Mouse (Mus musculus): Measurements from ENCODE around the gene Fastkd5. TPM values are rescaled to one million over a fixed set of nuclear protein-coding genes. Genes with fewer than 3 reads are reported as not detected.

The Fastkd5 gene
- 5.9 TPM for polyA plus RNA-seq (2012; fragmentation: generic; extraction: Trizol)

DNA sequence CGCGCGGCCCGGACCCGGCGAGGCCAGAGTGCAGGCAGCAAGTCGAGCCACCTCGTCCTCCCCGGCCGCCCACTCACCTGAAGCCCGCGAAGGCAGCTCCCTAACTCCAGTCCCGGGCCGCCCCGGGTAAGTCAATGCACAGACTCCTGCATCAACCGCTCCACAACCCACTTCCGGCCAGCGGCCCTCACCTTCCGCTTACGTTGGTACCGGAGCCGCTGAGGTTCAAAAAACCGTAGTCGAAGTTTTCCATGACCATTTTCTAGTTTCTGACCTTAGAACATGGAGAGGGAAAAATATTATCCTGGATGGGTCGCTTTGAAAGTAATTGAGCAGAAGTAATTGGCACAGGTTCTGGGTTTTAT is at the start of gene Fastkd5, which contains the start of gene Ubox5:
Fastkd5 (minus strand) TSS at position 189 of the 365 bp plus-strand sequence.
Ubox5 (minus strand) TSS at position 200 of the 365 bp plus-strand sequence.
- Histone ChIP-seq H3ac (ENCODE audit: control insufficient read depth, insufficient read length) (peak within 1 kb of the TSS; percentile 73), H3K4me2 (ENCODE audit: low read depth) (peak within 1 kb of the TSS; percentile 94), H3K36me3 (ENCODE audit: control insufficient read depth, insufficient read depth) (peaks cover 14% of the 10 kb centered on the region), H3K4me3 (peak within 1 kb of the TSS; percentile 89), H3K79me2 (ENCODE audit: control insufficient read depth, insufficient read depth) (peaks cover 44% of the 10 kb centered on the region), H3K27me3 (ENCODE audit: control insufficient read depth, insufficient read depth, insufficient read length) (no peaks in the 10 kb centered on the region)
- TF ChIP-seq MAX (IDR thresholded peaks at IDR 0.05; ENCODE audit: low read depth) (no peak), POLR2AphosphoS2 (IDR thresholded peaks at IDR 0.05; ENCODE audit: insufficient read length, low read depth) (peak; percentile 42), POLR2A (IDR thresholded peaks at IDR 0.05; ENCODE audit: insufficient read length, low read depth) (peak; percentile 59)

DNA sequence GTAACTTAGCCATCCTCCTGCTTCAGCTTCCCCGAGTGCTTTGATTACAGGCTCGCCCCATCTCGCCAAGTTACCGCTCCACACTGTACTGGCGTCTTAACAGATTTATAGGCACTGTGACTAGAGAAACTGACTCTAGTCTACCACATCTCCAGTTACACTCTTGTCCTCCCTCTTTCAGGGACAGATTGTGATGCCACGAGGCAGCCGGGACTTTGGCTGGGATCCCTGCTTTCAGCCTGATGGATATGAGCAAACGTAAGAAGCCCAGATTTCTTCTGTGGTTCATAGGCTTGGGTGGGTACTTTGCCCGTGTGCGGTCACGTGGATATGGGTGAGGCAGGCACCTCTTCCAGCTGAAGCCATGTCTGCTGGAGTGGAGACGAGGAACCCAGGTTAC is 49.3 kb upstream of the Fastkd5 start:
- Histone ChIP-seq H3K4me3 (no peak overlapping the region), H3K36me3 (ENCODE audit: control insufficient read depth, insufficient read depth) (peaks cover 56% of the 10 kb centered on the region), H3K27me3 (ENCODE audit: control insufficient read depth, insufficient read depth, insufficient read length) (no peaks in the 10 kb centered on the region), H3ac (ENCODE audit: control insufficient read depth, insufficient read length) (no peak overlapping the region), H3K4me2 (ENCODE audit: low read depth) (no peak overlapping the region), H3K79me2 (ENCODE audit: control insufficient read depth, insufficient read depth) (no peaks in the 10 kb centered on the region)
- no peak for TF ChIP-seq POLR2A (IDR thresholded peaks at IDR 0.05; ENCODE audit: insufficient read length, low read depth)
- TF ChIP-seq MYOG (IDR thresholded peaks at IDR 0.05; ENCODE audit: control insufficient read depth in 1 of 3, insufficient read depth in 1 of 3, insufficient read length in 2 of 3, low read depth in 2 of 3) = no peak

- H3K36me3 ChIP-seq (ENCODE audit: control insufficient read depth, insufficient read depth) = peaks cover 66% of the 10 kb centered on the region
- H3K4me3 ChIP-seq = no peak overlapping the region
- no peaks in the 10 kb centered on the region for H3K27me3 ChIP-seq (ENCODE audit: control insufficient read depth, insufficient read depth, insufficient read length)
- no peak overlapping the region for H3ac ChIP-seq (ENCODE audit: control insufficient read depth, insufficient read length)
- H3K4me2 ChIP-seq (ENCODE audit: low read depth) = no peak overlapping the region
- TF ChIP-seq REST (IDR thresholded peaks at IDR 0.05; ENCODE audit: insufficient read depth, insufficient read length) (no peak), POLR2A (IDR thresholded peaks at IDR 0.05; ENCODE audit: insufficient read length, low read depth) (no peak), MAX (IDR thresholded peaks at IDR 0.05; ENCODE audit: low read depth) (no peak), E2F4 (IDR thresholded peaks at IDR 0.05; ENCODE audit: insufficient read depth) (no peak), CEBPB (IDR thresholded peaks at IDR 0.05; ENCODE audit: insufficient read depth, poor library complexity, severe bottlenecking) (no peak), USF1 (IDR thresholded peaks at IDR 0.05; ENCODE audit: low read depth) (no peak), POLR2AphosphoS2 (IDR thresholded peaks at IDR 0.05; ENCODE audit: insufficient read length, low read depth) (no peak), MYOG (IDR thresholded peaks at IDR 0.05; ENCODE audit: control insufficient read depth in 1 of 3, insufficient read depth in 1 of 3, insufficient read length in 2 of 3, low read depth in 2 of 3) (no peak), MYOD1 (IDR thresholded peaks at IDR 0.05; ENCODE audit: control insufficient read depth in 1 of 3, insufficient read length in 2 of 3, low read depth in 2 of 3) (no peak), TCF12 (IDR thresholded peaks at IDR 0.05; ENCODE audit: insufficient read depth, poor library complexity, severe bottlenecking) (no peak), TCF3 (IDR thresholded peaks at IDR 0.05; ENCODE audit: insufficient read length, low read depth) (no peak)
- H3K79me2 ChIP-seq (ENCODE audit: control insufficient read depth, insufficient read depth) = no peaks in the 10 kb centered on the region
Observed at GRCm38 (mm10) chr2:130677211-130677610, 47.4 kb upstream of the Fastkd5 start.

DNA sequence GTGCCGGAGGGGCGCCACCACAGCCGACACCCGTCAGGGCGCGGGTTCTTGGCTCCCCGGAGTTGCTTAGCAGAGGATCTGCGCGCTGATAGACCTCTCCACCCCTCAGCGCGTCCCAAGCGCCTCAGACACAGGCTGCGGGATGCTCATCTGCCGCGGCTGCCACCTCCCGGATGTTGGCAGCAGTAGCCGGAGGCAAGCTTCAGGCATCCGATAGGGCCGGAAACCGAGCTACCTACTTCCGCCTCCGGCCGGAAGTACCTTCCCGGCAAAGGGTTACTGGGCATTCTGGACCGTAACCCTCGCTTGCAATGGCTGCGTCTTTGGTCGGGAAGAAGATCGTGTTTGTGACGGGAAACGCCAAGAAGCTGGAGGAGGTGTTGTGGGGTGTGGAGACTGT is 37.7 kb upstream of the Fastkd5 start, which contains the start of gene Itpa:
Itpa (plus strand) TSS at position 52 of the 400 bp plus-strand sequence.
- peak within 1 kb of the TSS; percentile 88 for H3K4me2 ChIP-seq (ENCODE audit: low read depth)
- no peak for TF ChIP-seq MYOD1 (IDR thresholded peaks at IDR 0.05; ENCODE audit: control insufficient read depth in 1 of 3, insufficient read length in 2 of 3, low read depth in 2 of 3)
- TF ChIP-seq MYOG (IDR thresholded peaks at IDR 0.05; ENCODE audit: control insufficient read depth in 1 of 3, insufficient read depth in 1 of 3, insufficient read length in 2 of 3, low read depth in 2 of 3) = no peak
- TF ChIP-seq TCF3 (IDR thresholded peaks at IDR 0.05; ENCODE audit: insufficient read length, low read depth) = no peak
- no peak for TF ChIP-seq SRF (IDR thresholded peaks at IDR 0.05; ENCODE audit: control insufficient read depth, insufficient read length, low read depth)
- peak; percentile 81 for TF ChIP-seq POLR2A (IDR thresholded peaks at IDR 0.05; ENCODE audit: insufficient read length, low read depth)
- TF ChIP-seq CEBPB (IDR thresholded peaks at IDR 0.05; ENCODE audit: insufficient read depth, poor library complexity, severe bottlenecking) = no peak
- TF ChIP-seq POLR2AphosphoS2 (IDR thresholded peaks at IDR 0.05; ENCODE audit: insufficient read length, low read depth) = peak; percentile 82
- no peak for TF ChIP-seq E2F4 (IDR thresholded peaks at IDR 0.05; ENCODE audit: insufficient read depth)
- no peak for TF ChIP-seq USF1 (IDR thresholded peaks at IDR 0.05; ENCODE audit: low read depth)
- TF ChIP-seq MAX (IDR thresholded peaks at IDR 0.05; ENCODE audit: low read depth) = no peak
- no peak for TF ChIP-seq REST (IDR thresholded peaks at IDR 0.05; ENCODE audit: insufficient read depth, insufficient read length)
- no peak for TF ChIP-seq TCF12 (IDR thresholded peaks at IDR 0.05; ENCODE audit: insufficient read depth, poor library complexity, severe bottlenecking)
- peak within 1 kb of the TSS; percentile 4 for H3ac ChIP-seq (ENCODE audit: control insufficient read depth, insufficient read length)
- peaks cover 39% of the 10 kb centered on the region for H3K79me2 ChIP-seq (ENCODE audit: control insufficient read depth, insufficient read depth)
- H3K36me3 ChIP-seq (ENCODE audit: control insufficient read depth, insufficient read depth) = peaks cover 14% of the 10 kb centered on the region
- H3K27me3 ChIP-seq (ENCODE audit: control insufficient read depth, insufficient read depth, insufficient read length) = no peaks in the 10 kb centered on the region
- H3K4me3 ChIP-seq = peak within 1 kb of the TSS; percentile 81

- TF ChIP-seq E2F4 (IDR thresholded peaks at IDR 0.05; ENCODE audit: insufficient read depth) = no peak
- TF ChIP-seq MYOD1 (IDR thresholded peaks at IDR 0.05; ENCODE audit: control insufficient read depth in 1 of 3, insufficient read length in 2 of 3, low read depth in 2 of 3) = peak in 1 of 3 experiments; percentile 44
- no peak for TF ChIP-seq USF1 (IDR thresholded peaks at IDR 0.05; ENCODE audit: low read depth)
- no peak for TF ChIP-seq TCF12 (IDR thresholded peaks at IDR 0.05; ENCODE audit: insufficient read depth, poor library complexity, severe bottlenecking)
- TF ChIP-seq POLR2AphosphoS2 (IDR thresholded peaks at IDR 0.05; ENCODE audit: insufficient read length, low read depth) = peak; percentile 98
- TF ChIP-seq REST (IDR thresholded peaks at IDR 0.05; ENCODE audit: insufficient read depth, insufficient read length) = no peak
- no peak for TF ChIP-seq CEBPB (IDR thresholded peaks at IDR 0.05; ENCODE audit: insufficient read depth, poor library complexity, severe bottlenecking)
- TF ChIP-seq MAX (IDR thresholded peaks at IDR 0.05; ENCODE audit: low read depth) = no peak
- TF ChIP-seq MYOG (IDR thresholded peaks at IDR 0.05; ENCODE audit: control insufficient read depth in 1 of 3, insufficient read depth in 1 of 3, insufficient read length in 2 of 3, low read depth in 2 of 3) = no peak
- no peak for TF ChIP-seq SRF (IDR thresholded peaks at IDR 0.05; ENCODE audit: control insufficient read depth, insufficient read length, low read depth)
- TF ChIP-seq TCF3 (IDR thresholded peaks at IDR 0.05; ENCODE audit: insufficient read length, low read depth) = no peak
- peak; percentile 97 for TF ChIP-seq POLR2A (IDR thresholded peaks at IDR 0.05; ENCODE audit: insufficient read length, low read depth)
- peak within 1 kb of the TSS; percentile 7 for H3ac ChIP-seq (ENCODE audit: control insufficient read depth, insufficient read length)
- H3K79me2 ChIP-seq (ENCODE audit: control insufficient read depth, insufficient read depth) = peaks cover 29% of the 10 kb centered on the region
- H3K27me3 ChIP-seq (ENCODE audit: control insufficient read depth, insufficient read depth, insufficient read length) = no peaks in the 10 kb centered on the region
- peaks cover 23% of the 10 kb centered on the region for H3K36me3 ChIP-seq (ENCODE audit: control insufficient read depth, insufficient read depth)
- peak within 1 kb of the TSS; percentile 96 for H3K4me2 ChIP-seq (ENCODE audit: low read depth)
- peak within 1 kb of the TSS; percentile 34 for H3K4me3 ChIP-seq
Observed at GRCm38 (mm10) chr2:130664102-130664701, 34.4 kb upstream of the Fastkd5 start, which contains the start of gene Ddrgk1. Ddrgk1 (minus strand) TSS chr2:130664659.

All from myocyte (in vitro differentiated cells).